Mouse (Mus musculus): ENCODE results near the gene Gm49368. TPM values are rescaled to one million over a fixed set of nuclear protein-coding genes. Genes with fewer than 3 reads are reported as not detected.

Gene Gm49368
- 0.01 and 0.05 TPM in 2 replicates for polyA plus RNA-seq (2012; rRNA removed)

DNA sequence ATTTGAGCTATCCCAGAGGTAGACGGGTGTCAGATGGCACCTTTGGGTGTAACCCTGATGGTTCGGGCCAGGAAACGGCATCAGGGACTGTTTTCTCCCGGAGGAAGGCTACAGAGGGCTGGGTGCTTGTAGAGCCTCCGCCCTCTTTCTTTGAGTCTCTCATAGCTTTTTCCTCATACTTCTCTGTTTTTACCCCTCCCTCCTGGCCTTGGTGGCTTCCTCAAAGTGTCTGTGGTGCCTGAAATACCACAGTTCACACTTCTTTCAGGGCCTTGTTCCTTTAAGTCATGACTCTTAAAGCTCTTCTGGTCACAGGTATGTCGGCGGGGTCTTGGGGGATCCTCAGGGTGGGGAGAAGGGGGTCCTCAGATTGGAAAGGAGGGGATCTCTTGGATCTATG, at the start of gene Gm49368, which contains the start of gene Itgam:
Gene Gm49368 (plus strand): TSS at position 228 of the 400 bp plus-strand sequence.
Gene Itgam (plus strand): TSS at position 185 of the 400 bp plus-strand sequence.

DNA sequence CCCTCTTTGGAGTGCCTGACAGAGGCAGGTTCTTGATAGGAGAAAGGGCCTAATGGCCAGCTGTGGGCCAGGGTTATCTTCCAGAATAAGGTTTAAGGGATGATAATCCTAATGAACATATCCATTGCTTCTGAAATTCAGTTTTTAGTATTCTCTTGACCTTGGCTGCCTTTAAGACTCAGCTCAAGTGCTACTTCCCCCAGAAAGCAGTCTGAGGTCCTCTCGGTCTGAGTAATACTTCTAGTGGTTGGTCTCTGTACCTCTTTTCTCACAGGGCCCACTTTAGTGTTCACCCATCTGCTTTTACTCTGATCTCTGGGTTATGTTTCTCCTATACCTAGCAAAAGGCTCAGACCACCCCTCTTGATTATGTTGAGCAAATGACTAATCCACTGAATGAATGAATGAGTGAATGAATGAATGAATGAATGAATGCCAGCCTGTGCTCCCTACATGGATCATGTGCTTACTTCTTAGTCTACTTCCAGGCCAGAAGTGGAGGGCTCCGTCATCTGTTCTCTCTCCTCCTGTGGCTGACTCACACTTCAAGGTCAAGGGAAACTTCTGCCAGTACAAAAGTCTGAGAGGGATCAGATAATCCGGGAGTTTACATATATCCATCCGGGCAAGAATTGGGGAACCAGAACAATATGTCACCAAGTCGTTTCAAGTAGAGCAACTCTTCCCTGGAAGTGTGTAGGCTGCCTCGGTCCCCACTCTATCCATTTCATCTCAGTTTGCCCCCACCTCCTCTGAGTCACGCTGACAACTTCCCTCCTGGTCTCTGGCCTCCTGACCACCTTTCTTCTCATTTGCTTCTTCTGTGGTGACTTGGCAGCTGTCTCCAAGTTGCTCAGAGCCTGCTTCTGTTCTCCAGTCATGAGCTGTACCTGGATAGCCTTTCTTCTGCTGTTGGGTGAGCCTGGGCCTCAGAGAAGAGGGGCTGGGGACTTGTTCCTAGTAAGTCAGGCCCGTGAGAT, 66.5 kb downstream of the Gm49368 start, which contains the start of gene Itgax:
Gene Itgax (plus strand): TSS at position 807 of the 980 bp plus-strand sequence.

DNA sequence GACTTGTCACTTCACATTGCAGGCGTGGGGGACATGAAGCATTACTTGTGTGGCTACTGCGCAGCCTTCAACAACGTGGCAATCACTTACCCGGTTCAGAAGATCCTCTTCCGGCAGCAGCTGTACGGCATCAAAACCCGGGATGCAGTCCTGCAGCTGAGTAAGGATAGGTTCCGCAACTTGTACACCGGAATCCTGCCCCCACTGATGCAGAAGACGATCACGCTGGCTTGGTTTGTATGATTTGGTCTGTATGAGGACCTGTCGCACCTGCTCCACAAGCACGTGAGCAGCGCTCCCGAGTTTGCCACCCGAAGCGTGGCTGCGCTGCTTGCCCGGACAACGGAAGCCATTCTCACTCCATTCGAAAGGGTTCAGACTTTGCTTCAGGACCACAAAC, 91.6 kb downstream of the Gm49368 start, which contains the start of gene Itgad:
Gene Itgad (plus strand): TSS at position 301 of the 400 bp plus-strand sequence.

Other genes with a start within 250 kb of the Gm49368 start
- gene Stx4a, start 238.4 kb upstream of the Gm49368 start, polyA plus RNA-seq (2012; rRNA removed): 55.6 and 78.3 TPM in 2 replicates
- gene Stx1b, start 238.1 kb upstream of the Gm49368 start, polyA plus RNA-seq (2012; rRNA removed): 82.8 and 97.6 TPM in 2 replicates
- 23.8 and 25.2 TPM in 2 replicates for gene Zfp646, start 186.5 kb upstream of the Gm49368 start, polyA plus RNA-seq (2012; rRNA removed)
- 20.6 and 21.2 TPM in 2 replicates for gene Zfp668, start 185.9 kb upstream of the Gm49368 start, polyA plus RNA-seq (2012; rRNA removed)
- gene Prss53, start 171.7 kb upstream of the Gm49368 start, polyA plus RNA-seq (2012; rRNA removed): 2.4 and 3.0 TPM in 2 replicates
- gene Gm21974, start 167.2 kb upstream of the Gm49368 start, polyA plus RNA-seq (2012; rRNA removed): not detected in 2 replicates
- 61.4 and 95.9 TPM in 2 replicates for gene Vkorc1, start 167.1 kb upstream of the Gm49368 start, polyA plus RNA-seq (2012; rRNA removed)
- gene Bckdk, start 158.6 kb upstream of the Gm49368 start, polyA plus RNA-seq (2012; rRNA removed): 54.7 and 59.0 TPM in 2 replicates
- gene Kat8, start 150.2 kb upstream of the Gm49368 start, polyA plus RNA-seq (2012; rRNA removed): 48.3 and 52.2 TPM in 2 replicates
- 0.20 and 2.6 TPM in 2 replicates for gene Prss8, start 132.6 kb upstream of the Gm49368 start, polyA plus RNA-seq (2012; rRNA removed)
- gene Prss36, start 116.0 kb upstream of the Gm49368 start, polyA plus RNA-seq (2012; rRNA removed): 10.7 and 13.2 TPM in 2 replicates
- 779 and 808 TPM in 2 replicates for gene Fus, start 95.2 kb upstream of the Gm49368 start, polyA plus RNA-seq (2012; rRNA removed)
- gene Pycard, start 68.8 kb upstream of the Gm49368 start, polyA plus RNA-seq (2012; rRNA removed): 7.0 and 10.3 TPM in 2 replicates
- gene Trim72, start 58.7 kb upstream of the Gm49368 start, polyA plus RNA-seq (2012; rRNA removed): 0.64 and 4.6 TPM in 2 replicates
- gene Itgam, start within 50 bp of the Gm49368 start, polyA plus RNA-seq (2012; rRNA removed): 2.0 and 2.3 TPM in 2 replicates
- gene Itgax, start 66.9 kb downstream of the Gm49368 start, polyA plus RNA-seq (2012; rRNA removed): 0.14 and 0.15 TPM in 2 replicates
- 0.04 TPM in 1 of 2 replicates, not detected in the other for gene Itgad, start 91.7 kb downstream of the Gm49368 start, polyA plus RNA-seq (2012; rRNA removed)
- 0.09 and 10.5 TPM in 2 replicates for gene Cox6a2, start 143.7 kb downstream of the Gm49368 start, polyA plus RNA-seq (2012; rRNA removed)
- 12.8 and 15.7 TPM in 2 replicates for gene Armc5, start 174.7 kb downstream of the Gm49368 start, polyA plus RNA-seq (2012; rRNA removed)
- 3.0 and 3.6 TPM in 2 replicates for gene 9130023H24Rik, start 175.3 kb downstream of the Gm49368 start, polyA plus RNA-seq (2012; rRNA removed)
- 13.1 and 23.1 TPM in 2 replicates for gene Tgfb1i1, start 184.1 kb downstream of the Gm49368 start, polyA plus RNA-seq (2012; rRNA removed)
- 0.04 and 0.06 TPM in 2 replicates for gene Slc5a2, start 203.0 kb downstream of the Gm49368 start, polyA plus RNA-seq (2012; rRNA removed)
- 25.4 and 34.0 TPM in 2 replicates for gene BC017158, start 235.5 kb downstream of the Gm49368 start, polyA plus RNA-seq (2012; rRNA removed)

All from central nervous system, embryonic 14 days (tissue).